Mouse (Mus musculus) right cerebral cortex, postnatal 10 days (tissue): ENCODE measurements around the gene P4hb.

Experiments
- DNase-seq, 2 experiments: peaks; one replicate each; pipeline ENCODE4 v3.0.0; 2021; ENCODE audit warnings: low spot score in 2 of 2

P4hb gene

DNA sequence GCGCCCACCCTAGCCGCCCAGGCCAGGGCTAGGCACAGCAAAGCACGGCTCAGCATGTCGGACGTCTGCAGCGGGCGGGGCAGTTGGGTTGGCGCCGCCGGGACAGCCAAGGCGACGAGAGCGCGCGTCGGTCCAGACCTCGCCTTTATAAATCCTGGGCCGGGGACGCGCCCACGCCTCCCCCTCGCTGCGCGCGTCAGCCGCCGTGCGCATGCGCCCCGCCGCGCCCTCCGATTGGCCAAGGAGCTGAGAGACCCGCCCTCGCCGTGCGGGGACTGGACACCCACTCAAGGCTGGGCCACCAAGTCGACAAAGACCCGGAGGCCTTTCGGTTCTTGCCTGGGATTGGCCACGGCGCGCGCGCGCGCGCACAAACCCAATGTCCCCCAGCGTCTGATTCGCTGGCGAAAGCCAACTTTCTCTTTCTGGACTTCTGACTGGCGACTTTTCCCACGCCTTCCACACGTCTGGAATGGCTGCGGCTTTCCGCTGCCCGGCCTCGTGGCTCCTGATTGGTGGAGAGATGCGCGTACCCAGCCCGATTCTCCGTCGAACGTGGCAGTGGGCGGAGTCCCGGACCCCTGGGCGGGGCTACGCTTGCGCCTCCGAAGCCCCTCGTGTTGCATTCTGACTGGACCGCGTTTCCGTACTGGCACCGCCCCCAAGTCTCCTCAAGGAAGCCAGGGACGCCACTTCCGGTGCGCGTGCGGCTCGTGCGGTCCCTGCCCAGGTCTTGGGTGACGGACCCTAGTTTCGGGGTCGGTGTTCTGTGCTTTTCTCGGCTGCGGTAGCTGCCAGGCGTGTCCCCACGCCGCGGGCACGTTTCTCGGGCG, at the start of gene P4hb:
P4hb (minus strand) TSS at position 502 of the 833 bp plus-strand sequence.
- peak; percentile 100 for DNase-seq

DNA sequence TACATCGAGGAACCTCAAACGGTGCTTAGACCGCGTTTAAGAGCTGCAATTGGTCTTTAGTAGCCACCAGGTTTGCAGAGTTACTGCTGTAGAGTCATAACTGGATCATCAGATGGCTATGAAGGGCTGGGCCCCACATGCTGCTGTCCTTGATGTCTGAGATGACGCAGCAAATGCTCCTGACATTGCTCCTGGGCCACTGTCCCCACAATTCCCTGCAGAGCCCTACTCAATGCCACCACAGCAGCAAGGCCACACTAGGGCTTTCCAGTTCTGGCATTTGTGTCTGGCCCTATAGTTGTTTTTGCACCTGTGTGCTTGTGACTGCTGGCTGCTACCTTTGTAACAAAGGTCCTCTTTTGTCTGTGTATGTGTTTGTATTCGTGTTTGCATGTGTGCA, 49.8 kb upstream of the P4hb start:
- DNase-seq, result no peak

DNA sequence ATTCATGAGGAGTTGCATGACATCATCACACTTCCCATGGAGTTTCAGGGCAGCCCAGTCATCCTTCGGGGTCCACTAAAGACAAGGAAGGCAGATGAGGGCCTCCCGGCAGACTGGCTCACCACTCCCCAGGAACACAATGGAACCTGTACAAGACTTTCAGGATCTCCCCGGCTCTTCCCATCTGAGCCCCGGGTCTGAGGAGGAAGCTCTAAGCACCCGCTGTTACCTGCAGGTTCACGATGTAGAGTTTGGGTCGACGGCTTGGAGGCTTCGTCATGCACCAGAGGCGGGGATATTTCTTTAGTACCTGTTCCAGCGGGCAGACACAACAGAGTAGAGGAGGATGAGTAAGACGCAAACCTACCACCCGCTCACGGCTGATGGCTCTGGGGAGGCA, 47.1 kb upstream of the P4hb start:
- peak in 1 of 2 experiments; percentile 26 for DNase-seq

DNA sequence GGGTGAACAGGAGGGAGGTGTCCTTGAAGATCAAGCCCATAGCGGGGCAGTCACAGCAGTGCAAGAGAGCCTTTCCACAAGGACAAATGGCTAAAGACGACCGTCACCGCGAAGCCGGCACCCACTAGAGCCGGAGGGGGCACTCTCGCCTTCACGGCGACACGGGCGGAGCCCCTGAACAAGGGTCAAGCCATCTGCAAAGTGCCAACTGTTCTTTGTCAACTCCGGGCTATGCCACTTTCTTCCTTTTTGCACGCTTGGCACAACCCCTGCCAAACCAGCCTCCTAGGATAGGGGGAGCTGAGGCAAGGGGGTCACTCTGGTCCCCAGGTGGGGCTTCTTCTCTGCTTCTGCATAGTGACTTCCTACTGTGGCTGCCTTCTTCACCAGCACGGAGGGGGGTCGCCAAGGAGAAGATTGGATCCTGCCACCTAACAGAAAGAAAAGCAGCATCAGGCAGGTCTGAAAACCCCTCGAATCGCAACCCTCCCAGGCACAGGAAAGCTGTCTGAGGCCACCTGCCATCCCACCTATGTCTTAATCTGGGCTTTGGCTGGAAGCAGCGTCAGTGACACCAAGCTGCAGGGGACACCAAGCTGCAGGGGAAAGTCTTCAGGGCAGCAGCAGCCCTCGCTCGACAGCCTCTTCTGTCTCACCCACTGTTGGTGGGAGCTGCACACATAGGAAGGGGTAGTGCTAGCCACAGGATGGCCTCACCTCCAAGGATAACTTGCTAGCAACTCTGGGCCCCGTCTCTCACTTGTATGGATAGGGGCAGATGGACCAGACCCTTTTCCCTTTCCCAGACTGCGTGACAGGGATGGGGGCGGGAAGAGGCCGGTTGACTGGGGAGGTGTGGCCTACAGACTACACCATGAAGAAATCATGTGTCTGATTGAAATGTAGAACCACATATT, 45.8 kb upstream of the P4hb start:
- peak in 1 of 2 experiments; percentile 37 for DNase-seq

DNA sequence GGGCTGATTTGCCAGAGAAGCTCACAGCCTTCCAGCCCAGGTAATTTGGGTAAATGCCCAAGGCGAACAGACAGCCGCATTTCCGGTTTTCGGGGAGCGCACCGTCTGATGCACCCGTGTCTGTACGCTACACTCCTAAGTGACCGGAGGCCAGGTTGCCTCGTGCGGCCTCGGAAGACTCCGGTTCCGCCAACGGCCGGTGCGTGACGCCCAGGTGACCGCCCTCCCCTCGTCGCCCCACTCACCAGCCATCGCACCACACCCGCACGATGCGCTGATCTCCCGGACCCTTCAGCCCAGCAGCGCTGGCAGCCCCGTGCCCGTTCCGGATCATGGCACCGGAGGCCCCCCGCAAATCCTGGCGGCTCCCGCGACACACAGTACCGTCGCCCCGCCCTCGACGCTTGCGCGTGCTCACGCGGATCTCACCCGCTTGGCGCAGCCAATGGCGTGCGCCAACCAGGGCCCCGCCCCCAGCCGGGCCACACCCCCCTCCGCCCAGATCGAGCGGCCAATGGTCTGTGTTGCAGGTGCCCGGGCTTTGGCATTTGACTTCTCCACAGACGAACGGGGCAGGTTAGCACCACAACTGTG, 44.6 kb upstream of the P4hb start, which contains the start of gene Pcyt2:
Pcyt2 (minus strand) TSS at position 418 of the 594 bp plus-strand sequence.
- peak; percentile 94 for DNase-seq

DNA sequence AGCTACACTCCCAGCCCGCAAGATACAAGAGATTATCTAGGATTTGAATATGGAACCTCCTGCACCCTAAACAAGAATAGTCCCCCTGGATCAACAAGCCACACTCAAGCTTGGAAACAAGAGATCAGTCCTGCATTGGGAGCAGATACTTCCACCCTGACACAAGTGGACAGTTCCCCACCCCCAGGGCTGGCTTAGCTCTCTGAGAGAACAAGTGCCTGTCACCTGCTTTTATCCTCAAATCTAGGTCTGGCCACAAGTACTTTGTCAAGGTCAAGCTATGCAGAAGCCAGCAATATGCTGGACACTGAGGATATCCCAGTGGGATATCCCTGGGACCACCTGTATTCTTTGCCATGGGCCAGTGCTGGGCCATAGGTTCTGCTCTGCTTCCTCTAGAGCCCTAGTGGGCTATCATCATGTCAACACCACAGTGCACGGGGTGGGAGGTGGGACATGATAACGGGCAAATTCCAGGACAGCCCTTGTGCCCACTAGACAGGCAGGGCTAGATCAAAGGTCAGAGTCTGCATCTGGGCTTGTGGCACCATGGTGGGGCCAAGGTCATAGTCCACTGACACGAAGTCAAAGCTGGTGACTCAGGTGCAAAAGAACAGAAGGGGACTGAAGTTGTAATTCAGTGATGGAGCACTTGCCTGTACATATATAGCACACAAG, 43.7 kb upstream of the P4hb start:
- peak in 1 of 2 experiments; percentile 32 for DNase-seq

DNA sequence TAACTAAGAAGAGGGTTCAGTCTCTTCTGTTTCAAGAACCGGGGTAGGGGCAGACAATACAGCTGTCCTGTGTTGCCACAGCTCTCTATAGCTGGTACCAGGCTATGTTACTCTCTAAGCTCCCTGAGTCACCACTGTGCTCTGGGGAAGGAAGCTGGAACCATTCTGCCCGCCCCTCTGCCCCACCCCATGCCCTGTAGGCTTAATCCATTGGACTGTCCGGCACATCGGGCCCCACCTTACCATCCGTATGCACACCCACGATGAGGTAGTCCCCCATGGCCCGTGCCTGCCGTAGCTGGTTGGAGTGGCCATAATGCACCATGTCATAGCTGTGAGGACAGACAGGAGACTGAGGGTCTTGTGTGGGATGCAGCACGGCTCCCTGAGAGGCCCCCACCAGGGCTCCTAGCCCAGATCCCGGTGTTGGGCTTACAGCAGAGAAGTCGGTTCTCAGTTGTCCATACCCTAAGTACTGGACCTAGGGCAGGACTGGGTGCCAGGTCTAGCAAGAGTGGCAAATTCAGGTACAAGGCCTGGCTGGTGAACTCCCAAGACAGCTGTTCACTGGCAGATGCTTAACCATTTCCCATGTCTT, 42.7 kb upstream of the P4hb start:
- peak in 1 of 2 experiments; percentile 32 for DNase-seq

DNA sequence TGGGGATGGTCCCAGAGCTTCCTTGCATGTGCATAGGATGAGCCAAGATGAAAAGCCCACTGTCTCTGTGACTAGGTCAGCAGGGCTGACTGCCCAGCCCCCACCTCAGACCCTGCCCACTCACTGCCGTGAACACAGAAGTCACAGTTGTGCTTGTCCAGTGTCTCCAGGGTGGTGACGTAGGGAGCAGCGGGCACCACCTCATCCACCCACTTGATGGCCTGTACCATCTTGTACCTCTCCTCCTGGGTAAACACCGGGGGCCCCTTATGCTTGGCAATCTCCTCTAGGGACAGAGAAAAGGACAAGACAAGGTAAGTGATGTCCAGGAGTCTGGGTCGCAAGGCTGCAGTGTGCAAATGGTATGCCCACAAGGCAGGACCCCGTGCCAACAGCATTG, 42.1 kb upstream of the P4hb start:
- DNase-seq, result peak in 1 of 2 experiments; percentile 29

DNA sequence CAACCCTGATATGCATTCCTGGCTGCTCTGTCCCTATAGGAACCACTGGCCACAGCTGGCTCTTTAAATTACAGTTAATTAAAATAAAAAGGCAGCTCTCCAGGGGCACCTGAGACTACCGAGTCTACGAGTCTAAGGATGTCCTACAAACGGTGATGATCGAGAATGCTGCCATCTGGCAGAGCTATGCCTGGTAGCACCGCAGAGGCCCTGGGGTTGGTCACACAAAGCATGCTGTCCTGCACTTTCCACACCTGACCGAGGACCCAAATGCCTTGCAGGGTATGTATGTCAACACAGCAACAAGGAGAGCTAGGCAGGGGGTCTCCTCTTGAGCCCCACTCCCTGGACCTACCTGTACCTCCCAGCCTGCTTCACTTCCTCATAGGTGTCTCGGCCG, 40.9 kb upstream of the P4hb start:
- peak in 1 of 2 experiments; percentile 29 for DNase-seq

DNA sequence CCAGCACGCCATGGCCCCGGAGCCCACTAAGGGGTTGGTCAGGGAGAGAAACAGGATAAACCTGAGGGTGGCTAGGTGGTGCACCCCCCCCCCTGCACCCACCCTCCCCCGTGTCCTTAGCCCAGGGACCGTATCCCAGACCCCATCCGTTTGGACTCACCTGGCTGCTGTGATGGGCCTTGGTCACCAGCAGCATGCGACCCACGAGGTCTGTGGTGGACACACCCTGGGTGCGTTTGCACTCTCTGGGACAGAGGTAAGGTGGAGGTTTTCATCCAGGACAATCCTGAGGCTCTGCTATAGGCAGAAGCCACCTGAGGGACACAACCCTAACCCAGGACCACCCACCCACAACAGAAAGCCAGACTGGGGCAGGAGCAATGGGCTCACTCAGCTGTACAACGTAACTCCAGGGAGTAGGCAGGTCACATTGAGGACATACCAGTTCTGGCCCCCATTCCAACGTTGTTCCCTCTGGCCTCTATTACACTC, 40.5 kb upstream of the P4hb start:
- DNase-seq, result peak in 1 of 2 experiments; percentile 27

DNA sequence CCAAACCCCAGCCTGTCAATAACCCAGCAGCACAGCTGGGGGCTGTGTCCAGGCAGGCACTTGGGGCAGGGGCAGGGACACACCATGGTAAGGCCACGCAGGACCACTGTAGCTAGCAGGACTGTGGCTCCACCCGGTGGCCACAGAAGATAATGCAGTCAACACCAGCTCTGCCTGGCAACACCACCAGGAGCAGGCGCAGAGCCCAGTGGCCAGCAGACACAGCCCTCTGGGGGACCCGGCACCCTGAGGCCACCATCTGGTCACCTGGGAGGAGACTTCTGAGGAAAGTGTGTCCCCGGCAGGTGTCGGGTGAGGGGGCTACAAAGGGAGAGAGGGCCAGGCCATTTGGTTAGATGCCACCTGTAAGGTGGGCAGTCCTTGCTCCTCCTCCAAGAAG, 39.7 kb upstream of the P4hb start:
- peak; percentile 75 to 77 for DNase-seq

DNA sequence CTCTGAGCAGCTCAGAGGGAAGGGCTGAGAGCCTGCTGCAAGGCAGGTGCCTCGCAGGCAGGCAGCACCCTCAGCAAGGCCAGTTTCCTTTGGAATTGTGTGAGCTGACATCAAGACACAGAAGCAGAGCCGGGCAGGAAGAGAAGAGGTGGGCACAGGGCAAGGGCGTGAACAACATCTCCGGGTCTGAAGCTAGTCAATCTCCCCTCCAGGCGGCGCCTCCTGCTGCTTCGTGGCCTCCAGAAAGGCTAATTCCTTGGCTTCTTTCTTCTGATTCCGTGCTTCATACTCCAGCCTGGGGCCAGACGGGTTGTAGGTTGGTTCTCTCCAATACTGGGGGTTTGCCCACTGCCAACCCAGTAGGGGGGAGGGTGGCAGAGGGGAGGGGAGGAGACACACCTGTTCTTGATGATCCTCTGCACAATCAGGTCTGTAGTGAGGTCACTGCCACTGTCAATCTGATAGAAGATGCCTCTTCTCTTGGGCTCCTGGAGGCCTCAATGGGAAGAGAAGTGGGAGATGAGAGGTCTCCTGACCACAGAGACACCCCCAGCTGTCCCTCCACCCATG, 37.5 kb upstream of the P4hb start:
- peak in 1 of 2 experiments; percentile 30 for DNase-seq

DNA sequence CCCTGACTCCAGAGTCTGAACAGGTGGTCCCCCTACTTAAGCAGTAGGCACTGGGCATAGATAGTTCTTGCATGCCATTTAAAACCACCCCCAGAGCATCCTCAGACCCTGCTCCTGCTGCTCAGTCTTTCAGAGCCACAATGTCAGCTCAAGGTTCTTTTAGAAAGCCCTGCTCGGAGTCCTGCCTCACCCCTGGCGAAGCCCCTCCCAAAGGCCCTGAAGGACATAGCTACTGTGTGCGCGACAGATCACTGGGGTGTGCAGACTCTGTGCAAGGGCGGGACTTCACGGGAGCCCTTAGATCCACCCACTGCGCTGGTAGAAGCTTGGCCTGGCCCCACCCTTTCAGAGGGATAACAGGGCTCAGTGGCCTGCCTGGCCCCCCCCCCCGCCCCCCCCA, 36.2 kb upstream of the P4hb start:
- peak in 1 of 2 experiments; percentile 27 for DNase-seq

DNA sequence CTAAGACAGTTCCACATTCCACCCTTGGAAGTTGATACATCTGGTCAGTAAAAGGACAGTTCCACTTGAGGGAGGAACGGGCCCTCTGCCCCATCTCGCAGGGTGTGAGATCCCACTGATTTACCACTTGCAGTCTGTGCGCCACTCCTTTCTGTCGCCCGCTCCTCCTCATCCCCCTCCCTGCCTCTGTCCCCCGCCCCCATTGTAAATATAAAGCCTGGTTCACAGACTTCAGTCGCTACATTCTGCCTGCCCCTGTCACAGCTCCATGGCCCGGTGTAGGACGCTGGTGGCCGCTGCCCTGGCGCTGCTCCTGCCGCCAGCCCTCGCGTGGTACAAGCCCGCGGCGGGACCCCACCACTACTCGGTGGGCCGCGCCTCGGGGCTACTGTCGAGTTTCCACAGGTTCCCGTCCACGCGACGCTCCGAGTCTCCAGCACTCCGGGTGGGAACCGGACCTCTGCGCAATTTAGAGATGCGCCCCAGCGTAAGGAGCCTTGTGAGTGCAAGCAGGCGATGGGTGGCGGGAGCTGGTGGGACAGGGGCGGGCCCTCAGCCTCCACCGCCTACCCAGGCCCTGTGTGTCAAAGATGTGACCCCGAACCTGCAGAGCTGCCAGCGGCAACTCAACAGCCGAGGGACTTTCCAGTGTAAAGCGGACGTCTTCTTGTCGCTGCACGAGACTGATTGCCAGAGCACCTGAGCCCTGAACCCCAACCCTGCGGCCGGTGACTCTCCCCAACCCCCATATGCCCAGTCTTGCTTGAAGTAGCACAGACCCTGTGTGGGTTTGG, 35.4 kb upstream of the P4hb start, which contains the start of gene Npb:
Npb (plus strand) TSS at position 237 of the 794 bp plus-strand sequence.
- peak in 1 of 2 experiments; percentile 34 for DNase-seq

DNA sequence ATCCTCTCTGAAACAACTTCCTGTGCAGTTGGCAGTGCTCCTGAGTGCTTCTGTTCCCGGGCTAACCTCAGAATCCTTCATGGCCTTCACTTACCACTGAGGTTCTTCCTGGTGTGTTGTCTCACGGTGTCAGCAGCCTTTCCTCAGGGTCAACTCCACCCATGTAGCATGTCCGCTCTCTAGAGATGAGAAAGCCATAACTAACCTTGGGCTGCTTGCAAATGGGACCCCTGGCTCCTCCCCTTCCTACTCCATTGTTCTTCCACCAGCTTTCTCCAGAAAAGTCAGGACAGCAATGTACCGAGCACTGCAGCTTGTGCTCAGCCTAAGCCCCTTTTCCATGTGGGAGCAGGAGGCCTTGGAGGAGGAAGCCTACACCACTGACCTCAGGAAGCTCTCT, 33.7 kb upstream of the P4hb start:
- DNase-seq, result no peak

DNA sequence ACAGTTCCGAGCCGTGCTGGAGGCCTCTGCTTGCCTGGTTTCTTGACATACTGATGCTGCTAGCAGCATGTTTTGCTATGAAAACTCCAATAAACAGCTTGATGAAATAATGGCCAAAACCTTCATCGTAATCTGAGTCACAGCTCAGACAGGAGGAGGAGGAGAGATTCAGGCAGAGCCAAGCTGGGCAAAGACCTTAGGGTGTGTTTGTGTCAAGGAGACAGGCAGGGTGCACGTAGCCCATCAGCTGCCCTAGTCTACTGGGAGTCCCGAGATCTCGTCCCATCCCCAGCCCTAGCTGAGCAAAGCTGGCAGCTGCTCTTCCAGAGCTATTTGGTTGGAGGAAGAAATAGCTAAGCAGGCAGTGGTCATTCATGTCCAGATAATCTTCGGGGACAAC, 32.6 kb upstream of the P4hb start:
- no peak for DNase-seq

DNA sequence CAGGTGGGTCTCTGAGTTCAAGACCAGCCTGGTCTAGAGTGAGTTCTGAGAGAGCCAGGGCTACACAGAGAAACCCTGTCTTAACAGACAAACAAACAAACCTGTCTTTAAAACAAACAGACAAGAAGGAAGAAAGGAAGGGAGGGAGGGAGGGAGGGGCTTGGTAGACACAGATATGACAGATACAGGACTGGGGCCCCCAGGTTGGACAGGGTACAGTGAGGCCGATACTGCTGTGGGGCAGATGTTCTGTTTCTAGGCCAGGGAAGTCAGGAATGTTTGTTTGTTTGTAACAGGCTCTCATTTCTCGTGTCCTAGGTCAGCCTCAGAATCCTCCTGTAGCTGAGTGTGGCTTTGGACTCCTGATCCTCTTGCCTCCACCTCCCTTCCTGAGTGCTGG, 30.5 kb upstream of the P4hb start:
- no peak for DNase-seq

DNA sequence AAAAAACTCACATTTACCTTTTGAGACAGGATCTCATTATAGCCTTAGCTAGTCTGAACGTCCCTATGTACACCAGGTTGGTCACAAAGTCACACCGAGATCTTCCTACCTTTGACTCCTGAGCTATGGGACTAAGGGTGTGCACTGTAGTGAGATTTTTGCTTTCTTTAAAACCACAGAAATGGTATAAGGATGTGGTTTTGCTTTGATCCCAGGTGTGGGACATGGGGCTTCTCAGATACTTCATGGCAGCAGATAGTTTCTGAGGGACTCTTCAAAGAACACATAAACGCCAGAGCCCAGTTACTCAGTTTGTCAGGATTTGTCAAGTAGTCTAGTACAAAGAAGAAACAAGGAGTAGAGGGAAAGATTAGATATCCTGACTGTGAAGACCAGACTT, 27.7 kb upstream of the P4hb start:
- no peak for DNase-seq

DNA sequence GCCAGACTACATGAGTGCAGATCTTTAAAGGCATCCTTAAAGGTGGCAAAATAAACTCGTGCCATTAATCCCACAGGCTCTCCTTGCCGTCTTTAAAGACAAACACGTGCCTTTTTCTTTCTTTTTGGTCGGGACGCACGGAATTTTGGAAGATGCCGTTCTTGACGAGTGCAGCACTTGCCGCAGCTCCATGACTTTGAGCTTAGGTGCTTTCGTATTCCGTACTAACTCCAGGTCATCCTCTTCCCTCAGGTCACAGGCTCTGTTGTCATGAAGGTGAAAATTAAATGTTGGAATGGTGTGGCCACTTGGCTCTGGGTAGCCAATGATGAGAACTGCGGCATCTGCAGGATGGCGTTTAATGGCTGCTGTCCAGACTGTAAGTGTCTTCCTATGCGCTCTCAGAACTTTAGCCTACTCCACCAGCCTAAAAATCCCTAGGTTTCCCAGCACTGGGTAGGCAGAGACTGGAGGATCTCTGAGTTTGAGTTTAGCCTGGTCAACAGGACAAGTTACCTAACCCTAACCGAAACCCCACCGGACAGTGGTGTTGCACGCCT, 26.0 kb upstream of the P4hb start:
- peak in 1 of 2 experiments; percentile 36 for DNase-seq
